Mouse (Mus musculus) urinary bladder, postnatal 36 days (tissue): ENCODE results near the gene 4930402K13Rik.
"Not testable (repeated sequence)": the region's sequence is repeated elsewhere in the genome, so short reads cannot be mapped to it uniquely, and the experiment has no call there.

Experiments
- DNase-seq, 2 experiments: peaks; one replicate each; pipeline ENCODE4 v3.0.0; 2022; ENCODE audit warnings: low spot score in 2 of 2, mixed read lengths in 1 of 2

Gene 4930402K13Rik

GRCm38 (mm10) chrX:9104262-9104661 lies at the start of gene 4930402K13Rik:
4930402K13Rik (plus strand) TSS chrX:9104562.
- no peak for DNase-seq

- peak; percentile 4 to 83 for DNase-seq
Measured at GRCm38 (mm10) chrX:9060952-9061351, 43.4 kb upstream of the 4930402K13Rik start.

DNA sequence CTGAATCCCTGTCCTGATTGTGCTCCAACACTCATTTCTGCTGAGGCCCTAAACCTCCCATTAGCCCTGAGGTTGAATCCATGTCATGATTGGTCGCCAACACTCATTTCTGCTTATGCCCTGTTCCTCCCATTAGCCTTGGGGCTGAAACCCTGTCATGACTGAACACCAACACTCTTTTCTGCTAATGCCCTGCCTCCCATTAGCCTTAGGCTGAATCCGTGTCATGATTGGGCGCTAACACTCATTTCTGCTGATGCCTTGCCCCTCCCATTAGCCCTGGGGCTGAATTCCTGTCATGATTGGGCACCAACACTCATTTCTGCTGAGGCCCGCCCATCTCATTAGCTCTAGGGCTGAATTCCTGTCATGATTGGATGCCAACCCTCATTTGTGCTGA lies 42.3 kb upstream of the 4930402K13Rik start:
- DNase-seq: no peak

DNA sequence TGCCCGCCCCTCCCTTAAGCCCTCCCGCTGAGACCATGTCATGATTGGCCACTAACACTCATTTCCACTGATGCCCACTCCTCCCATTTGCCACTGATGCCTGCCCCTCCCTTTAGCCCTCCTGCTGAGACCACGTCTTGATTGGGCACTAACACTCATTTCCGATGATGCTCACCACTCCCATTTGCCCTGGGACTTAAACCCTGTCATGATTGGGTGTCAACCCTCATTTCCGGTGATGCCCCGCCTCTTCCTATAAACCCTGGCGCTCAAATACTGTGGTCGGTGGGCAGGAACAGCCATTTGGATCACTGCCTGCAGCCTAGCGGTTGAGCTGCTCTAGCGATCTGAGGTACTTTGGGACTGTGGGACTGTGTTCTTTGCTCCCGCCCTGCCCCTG lies 41.6 kb upstream of the 4930402K13Rik start, which contains the start of gene Fthl17f:
Gene Fthl17f (plus strand): TSS at position 301 of the 400 bp plus-strand sequence.
- not testable (repeated sequence) for DNase-seq

- peak; percentile 10 to 38 for DNase-seq
Measured at GRCm38 (mm10) chrX:9077699-9078098, 26.7 kb upstream of the 4930402K13Rik start.

- DNase-seq: not testable (repeated sequence)
Measured at GRCm38 (mm10) chrX:9095066-9095465, 9.3 kb upstream of the 4930402K13Rik start.

DNA sequence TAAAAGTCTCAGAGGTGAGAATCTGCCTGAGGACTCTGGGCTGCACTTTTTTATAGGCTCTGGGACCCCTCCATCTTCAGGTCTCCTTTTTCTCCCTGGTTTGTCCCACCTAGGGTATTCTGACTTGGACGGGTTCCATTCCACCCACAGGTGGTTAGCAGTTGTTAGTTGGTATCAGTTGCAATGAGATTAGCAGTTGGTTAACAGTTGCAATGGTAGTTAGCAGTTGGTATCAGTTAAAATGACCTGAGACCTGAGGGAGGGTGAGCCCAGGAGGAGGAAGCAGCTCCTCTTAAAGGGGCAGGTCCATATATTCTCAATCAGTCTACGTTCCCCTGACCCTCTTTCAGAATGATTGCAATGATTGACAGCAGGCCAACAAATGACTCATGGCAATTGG lies 6.0 kb downstream of the 4930402K13Rik start:
- DNase-seq: no peak

- no peak for DNase-seq
Measured at GRCm38 (mm10) chrX:9124928-9125327, 20.6 kb downstream of the 4930402K13Rik start.

- DNase-seq: peak in 1 of 2 experiments; percentile 0
Measured at GRCm38 (mm10) chrX:9128317-9128831, 24.0 kb downstream of the 4930402K13Rik start.

DNA sequence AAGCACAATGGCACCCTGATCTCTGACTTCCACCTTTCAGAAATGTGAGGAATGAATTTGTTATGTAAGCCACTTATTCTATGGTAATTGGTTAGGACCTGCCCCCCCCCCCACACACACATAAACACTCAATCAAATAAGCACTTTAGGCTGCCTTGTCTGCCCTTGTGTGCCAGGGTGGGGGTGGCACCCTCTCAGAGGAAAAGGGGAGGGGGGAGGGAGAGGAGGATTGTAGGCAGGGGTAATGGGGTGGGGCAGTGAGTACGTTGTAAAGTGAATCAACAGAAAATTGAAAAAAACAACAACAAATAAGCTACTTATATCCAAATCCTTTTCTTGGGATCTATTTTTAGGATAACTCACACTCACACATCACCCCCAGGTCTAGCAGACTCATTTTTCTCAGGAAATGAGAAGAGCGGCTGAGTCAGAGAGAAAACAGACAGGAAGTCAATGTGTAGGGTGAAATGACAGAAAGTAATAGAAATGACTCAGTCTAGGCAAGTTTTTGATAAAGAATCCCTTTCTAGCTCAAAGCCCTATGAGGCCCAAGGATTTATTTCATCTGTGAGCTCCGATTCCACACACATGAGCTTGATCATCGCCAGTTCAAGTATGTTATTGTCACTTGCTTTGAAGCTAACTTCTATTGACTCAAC lies 35.1 kb downstream of the 4930402K13Rik start:
- DNase-seq: no peak

DNA sequence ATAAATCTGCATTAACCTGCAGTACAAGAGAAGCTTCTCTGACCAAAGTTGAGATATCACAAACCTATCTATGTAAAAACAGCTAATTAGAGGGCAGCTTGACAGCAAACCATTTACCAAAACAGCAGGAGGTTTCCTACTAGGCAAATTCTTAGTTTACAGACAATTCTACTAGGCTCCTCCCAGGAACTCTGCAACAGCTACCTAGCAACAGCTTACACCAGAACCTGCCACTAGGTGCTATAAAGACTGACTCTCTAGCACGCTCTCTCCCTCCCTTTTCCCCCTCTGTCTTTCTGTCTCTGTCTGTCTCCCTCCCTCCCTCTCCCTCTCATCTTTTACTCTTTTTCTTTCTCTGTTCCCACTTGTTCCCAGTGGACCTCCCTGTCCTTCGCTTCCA lies 38.3 kb downstream of the 4930402K13Rik start:
- DNase-seq: no peak
